Mouse (Mus musculus): Measurements from ENCODE around the gene Gdnf.

Gdnf gene

GRCm38 (mm10) chr15:7862890-7863289 is 52.2 kb downstream of the Gdnf start:
- no peak for DNase-seq (ENCODE audit: low spot score in 2 of 2)

GRCm38 (mm10) chr15:7863328-7863727 is 52.7 kb downstream of the Gdnf start:
- no peak for DNase-seq (ENCODE audit: low spot score in 2 of 2)

- no peak for DNase-seq (ENCODE audit: low spot score in 2 of 2)
Measured at GRCm38 (mm10) chr15:7865305-7865704, 54.7 kb downstream of the Gdnf start.

GRCm38 (mm10) chr15:7872473-7872872 is 61.8 kb downstream of the Gdnf start:
- no peak for DNase-seq (ENCODE audit: low spot score in 2 of 2)

- DNase-seq (ENCODE audit: low spot score in 2 of 2), result no peak
Measured at GRCm38 (mm10) chr15:7875879-7876278, 65.2 kb downstream of the Gdnf start.

- DNase-seq (ENCODE audit: low spot score in 2 of 2), result no peak
Measured at GRCm38 (mm10) chr15:7877560-7878467, 67.2 kb downstream of the Gdnf start.

- DNase-seq (ENCODE audit: low spot score in 2 of 2), result no peak
Measured at GRCm38 (mm10) chr15:7878861-7879260, 68.2 kb downstream of the Gdnf start.

- no peak for DNase-seq (ENCODE audit: low spot score in 2 of 2)
Measured at GRCm38 (mm10) chr15:7879956-7880355, 69.3 kb downstream of the Gdnf start.

GRCm38 (mm10) chr15:7884181-7884580 is 73.5 kb downstream of the Gdnf start:
- DNase-seq (ENCODE audit: low spot score in 2 of 2), result no peak

GRCm38 (mm10) chr15:7885106-7885505 is 74.5 kb downstream of the Gdnf start:
- no peak for DNase-seq (ENCODE audit: low spot score in 2 of 2)

- no peak for DNase-seq (ENCODE audit: low spot score in 2 of 2)
Measured at GRCm38 (mm10) chr15:7886591-7886990, 75.9 kb downstream of the Gdnf start.
